Comparison of ENCODE assay signal across 19 mouse cellular contexts in genomic region chr4:35052174-35052942, GRCm38 (mm10).
DNase-seq lines count a peak whose midpoint lies in the region; ATAC-seq lines count a peak whose summit lies in the region.
"Had no signal": no experiment of that assay in that cellular context is flagged by ENCODE, and none has a peak within 500 bp of the region (broad histone marks: within the 10 kb centered on the region; RNA-seq: fewer than 3 reads in every experiment).

No protein-coding gene starts in this region.

- peaks cover 11% of the 10 kb centered on the region for H3K4me1 ChIP-seq in neural tube, embryonic 12.5 days
- H3K4me1 ChIP-seq in midbrain, embryonic 15.5 days = no peaks in the 10 kb centered on the region

- H3K4me3 ChIP-seq in neural tube, embryonic 12.5 days = no peak overlapping the region
- no peak overlapping the region for H3K4me3 ChIP-seq in midbrain, embryonic 15.5 days
- H3K4me3 ChIP-seq: gastrocnemius, adult 2 months; liver, embryonic 13.5 days; megakaryocyte, embryonic 14.5 days had no signal

- no peaks in the 10 kb centered on the region for H3K27me3 ChIP-seq in neural tube, embryonic 12.5 days (replicated peaks)
- H3K27me3 ChIP-seq in midbrain, embryonic 15.5 days (replicated peaks) = no peaks in the 10 kb centered on the region
- H3K27me3 ChIP-seq: liver, embryonic 13.5 days; megakaryocyte, embryonic 14.5 days; Patski had no signal

- 41% methylated on average over 6 of the region's 6 CpGs for WGBS in neural tube, embryonic 12.5 days
- WGBS in midbrain, embryonic 15.5 days = 90% methylated on average over 6 of the region's 6 CpGs

- H3K4me2 ChIP-seq in neural tube, embryonic 12.5 days (replicated peaks) = no peak overlapping the region
- H3K4me2 ChIP-seq in midbrain, embryonic 15.5 days = no peak overlapping the region
- H3K4me2 ChIP-seq: liver, embryonic 13.5 days had no signal

- H3K9ac ChIP-seq in neural tube, embryonic 12.5 days = no peak overlapping the region
- no peak overlapping the region for H3K9ac ChIP-seq in midbrain, embryonic 15.5 days
- H3K9ac ChIP-seq: forebrain, postnatal 0 days; liver, embryonic 13.5 days had no signal

- H3K9me3 ChIP-seq in neural tube, embryonic 12.5 days = no peaks in the 10 kb centered on the region
- H3K9me3 ChIP-seq in midbrain, embryonic 15.5 days = no peaks in the 10 kb centered on the region
- H3K9me3 ChIP-seq: liver, embryonic 13.5 days had no signal

- no peaks in the 10 kb centered on the region for H3K36me3 ChIP-seq in neural tube, embryonic 12.5 days
- no peaks in the 10 kb centered on the region for H3K36me3 ChIP-seq in midbrain, embryonic 15.5 days (replicated peaks)
- H3K36me3 ChIP-seq: liver, embryonic 13.5 days had no signal

- no peak for DNase-seq in neural tube, embryonic 10.5 days (ENCODE audit: extremely low spot score, low spot score)
- DNase-seq in kidney, adult 9 months = peak; percentile 63
- peak; percentile 54 to 56 for DNase-seq in kidney, postnatal 36 days
- peak; percentile 72 for DNase-seq in yolk sac, embryonic 10.5 days (ENCODE audit: low spot score)
- no peak for DNase-seq in heart, adult 9 months (ENCODE audit: low spot score in 2 of 2)
- DNase-seq: adrenal gland, postnatal 36 days; cerebellum, adult 9-10 months; forebrain, postnatal 0 days; gastrocnemius, adult 2 months; layer of hippocampus, adult 9-11 months; liver, embryonic 13.5 days; lung, postnatal 14 days; right cerebral cortex, adult 18-20 months; thymus, postnatal 14 days had no signal

- peak; percentile 70; the same call in 1 of the 2 replicates for ATAC-seq in neural tube, embryonic 12.5 days (ENCODE audit: low FRiP score, low read depth)
- no peak for ATAC-seq in midbrain, embryonic 15.5 days (replicated peaks)
- ATAC-seq: activated CD4-positive, CD25-positive, alpha-beta regulatory T cell, adult 4 months; forebrain, postnatal 0 days; Patski had no signal

- no peak overlapping the region for H3K27ac ChIP-seq in neural tube, embryonic 12.5 days
- H3K27ac ChIP-seq in midbrain, embryonic 15.5 days = no peak overlapping the region
- H3K27ac ChIP-seq: gastrocnemius, adult 2 months; liver, embryonic 13.5 days had no signal

Comparison
In these comparisons a context has a peak if more than half of its experiments do, and no peak if none do; other contexts are left out.
1. DNase-seq: peak in kidney, adult 9 months (single experiment), kidney, postnatal 36 days (2 of 2) and yolk sac, embryonic 10.5 days (single experiment); none in neural tube, embryonic 10.5 days (single experiment) and heart, adult 9 months (0 of 2).